Mouse (Mus musculus): ENCODE measurements around the gene Arpc3. TPM values are rescaled to one million over a fixed set of nuclear protein-coding genes. Genes with fewer than 3 reads are reported as not detected.
A peak's percentile ranks its signal among the peaks of the same experiment; 100 is the strongest.

Gene Arpc3
- polyA plus RNA-seq, 1 experiment from 2014 or later: 103 TPM

DNA sequence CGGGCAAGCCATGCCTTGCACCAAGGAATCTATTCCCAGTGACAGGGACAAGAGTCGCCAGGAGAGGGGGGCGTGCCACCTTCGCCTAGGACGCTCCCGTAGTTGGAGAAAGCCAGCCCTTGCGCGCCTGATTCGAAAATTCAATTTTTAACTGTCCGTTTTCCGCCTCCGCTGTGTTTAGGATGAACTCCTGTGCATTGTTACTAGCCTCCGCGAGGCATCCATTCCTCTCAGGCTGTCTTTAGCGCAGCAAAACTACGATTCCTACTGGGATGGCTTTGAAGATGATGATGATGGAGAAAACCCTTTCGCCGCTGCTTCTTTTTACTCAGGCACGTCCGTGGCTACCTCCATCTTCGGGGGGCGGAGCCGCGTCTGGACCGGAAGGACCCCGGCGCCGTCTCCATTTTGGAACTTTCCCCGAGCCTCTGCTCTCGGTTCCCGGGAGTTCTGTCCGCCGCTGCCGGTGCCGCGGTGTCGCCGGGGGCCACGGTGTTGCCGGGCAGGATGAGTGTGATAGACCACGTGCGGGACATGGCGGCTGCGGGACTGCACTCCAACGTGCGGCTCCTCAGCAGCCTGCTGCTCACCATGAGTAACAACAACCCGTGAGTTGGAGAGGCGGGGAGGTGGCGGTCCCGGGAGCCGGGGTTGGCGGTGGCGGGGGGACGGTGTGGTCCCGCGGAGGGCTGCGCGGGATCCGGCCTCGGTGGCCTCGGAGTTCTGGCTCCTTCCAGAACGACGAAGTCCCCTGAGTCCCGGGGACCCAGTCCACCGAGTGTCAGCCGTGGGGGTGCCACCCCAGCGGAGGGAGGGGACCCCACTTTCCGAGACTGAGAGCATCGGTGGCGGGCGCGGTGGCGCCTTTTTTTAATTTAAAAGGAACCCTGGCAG is 30.6 kb downstream of the Arpc3 start:
- peak overlapping the region; percentile 85 for H3K4me2 ChIP-seq
- H3K4me3 ChIP-seq: peak overlapping the region; percentile 94
- H3K36me3 ChIP-seq: peaks cover 10% of the 10 kb centered on the region
- WGBS (ENCODE audit: insufficient replicate concordance): 2% methylated on average over 73 of the region's 73 CpGs
- peak overlapping the region; percentile 77 for H3K27ac ChIP-seq
- H3K4me1 ChIP-seq: peaks cover 34% of the 10 kb centered on the region
- H3K9ac ChIP-seq: peak overlapping the region; percentile 89
- no peaks in the 10 kb centered on the region for H3K27me3 ChIP-seq (replicated peaks)
- no peaks in the 10 kb centered on the region for H3K9me3 ChIP-seq (replicated peaks)
- peak; percentile 81 for ATAC-seq

DNA sequence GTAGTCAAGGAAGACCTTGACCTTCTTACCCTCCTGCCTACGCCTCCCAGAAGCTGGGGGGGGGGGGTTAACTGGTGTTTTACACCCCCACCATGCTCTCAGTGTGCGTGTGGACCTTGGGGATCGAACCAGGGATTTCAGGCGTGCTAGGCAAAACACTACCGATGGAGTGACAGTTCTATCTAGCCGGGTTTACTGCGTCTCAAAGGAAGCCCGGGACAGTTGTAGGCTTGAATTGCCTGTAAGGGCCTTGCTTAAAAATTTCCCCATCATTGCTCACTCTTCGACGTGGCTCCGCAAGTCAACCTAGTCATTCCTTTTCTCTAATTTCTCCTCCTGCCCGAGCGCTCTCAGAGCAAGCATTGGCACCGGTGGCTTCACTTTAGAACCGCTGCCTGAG is 31.4 kb downstream of the Arpc3 start:
- peak; percentile 40 for ATAC-seq
- no peaks in the 10 kb centered on the region for H3K27me3 ChIP-seq (replicated peaks)
- whole genome bisulfite sequencing (ENCODE audit: insufficient replicate concordance): 20% methylated on average over 15 of the region's 15 CpGs
- H3K9me3 ChIP-seq (replicated peaks): no peaks in the 10 kb centered on the region
- H3K36me3 ChIP-seq: peaks cover 18% of the 10 kb centered on the region
- peak overlapping the region; percentile 89 for H3K9ac ChIP-seq
- H3K4me3 ChIP-seq: peak overlapping the region; percentile 94
- H3K4me2 ChIP-seq: peak overlapping the region; percentile 85
- H3K27ac ChIP-seq: peak overlapping the region; percentile 77
- peaks cover 34% of the 10 kb centered on the region for H3K4me1 ChIP-seq

DNA sequence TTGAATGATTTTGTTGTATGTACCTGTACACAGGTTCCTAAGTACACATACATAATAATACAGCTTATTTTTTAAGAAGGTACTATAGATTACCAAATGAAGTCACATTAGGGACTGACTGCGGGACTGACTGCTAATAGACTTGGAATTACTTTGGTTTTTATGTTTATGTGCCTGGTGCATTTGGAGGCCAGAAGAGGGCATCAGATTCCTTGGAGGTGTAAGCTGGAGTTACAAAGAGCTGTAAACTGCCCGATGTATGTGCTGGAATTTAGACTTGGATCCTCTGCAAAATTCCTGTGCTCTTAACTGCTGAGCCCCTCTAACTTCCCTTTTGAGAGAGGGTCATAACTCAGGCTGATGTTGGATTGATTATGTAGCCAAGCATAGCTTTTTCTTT is 33.9 kb downstream of the Arpc3 start:
- Histone ChIP-seq H3K27ac (no peak overlapping the region), H3K36me3 (peaks cover 42% of the 10 kb centered on the region), H3K4me3 (no peak overlapping the region), H3K4me2 (no peak overlapping the region), H3K4me1 (peaks cover 30% of the 10 kb centered on the region), H3K27me3 (replicated peaks) (no peaks in the 10 kb centered on the region), H3K9me3 (replicated peaks) (no peaks in the 10 kb centered on the region), H3K9ac (no peak overlapping the region)
- 91% methylated on average over 2 of the region's 2 CpGs for WGBS (ENCODE audit: insufficient replicate concordance)
- ATAC-seq: no peak

DNA sequence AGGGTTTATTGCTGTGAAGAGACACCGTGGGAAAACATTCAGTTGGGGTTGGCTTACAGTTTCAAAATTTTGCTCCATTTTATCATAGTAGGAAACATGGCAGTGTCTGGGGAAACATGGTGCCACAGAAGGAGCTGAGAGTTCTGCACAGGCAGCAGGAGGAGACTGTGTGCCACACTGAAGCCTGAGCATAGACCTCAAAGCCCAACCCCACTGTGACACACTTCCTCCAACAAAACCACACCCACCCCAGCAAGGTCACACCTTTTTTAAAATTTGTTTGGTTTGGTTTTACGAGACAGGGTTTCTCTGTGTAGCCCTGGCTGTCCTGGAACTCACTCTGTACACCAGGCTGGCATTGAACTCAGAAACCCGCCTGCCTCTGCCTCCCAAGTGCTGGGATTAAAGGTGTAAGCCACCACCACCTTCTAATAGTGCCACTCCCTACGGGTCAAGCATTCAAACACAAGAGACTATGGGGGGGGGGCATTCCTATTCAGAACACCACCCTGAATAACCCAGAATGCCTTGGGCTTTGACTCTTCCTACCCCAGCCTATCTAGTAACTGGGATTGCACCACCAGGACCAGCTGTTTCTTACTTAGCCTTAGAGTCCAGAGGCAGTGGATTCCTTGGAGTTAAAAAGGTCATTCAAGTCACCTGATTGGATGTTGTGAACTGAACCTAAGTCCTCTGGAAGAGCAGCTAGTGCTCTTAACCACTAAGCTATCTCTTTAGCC is 38.5 kb downstream of the Arpc3 start:
- ATAC-seq: no peak
- no peaks in the 10 kb centered on the region for H3K9me3 ChIP-seq (replicated peaks)
- H3K4me2 ChIP-seq: no peak overlapping the region
- peaks cover 86% of the 10 kb centered on the region for H3K36me3 ChIP-seq
- no peak overlapping the region for H3K27ac ChIP-seq
- 82% methylated on average over 4 of the region's 4 CpGs for WGBS (ENCODE audit: insufficient replicate concordance)
- H3K4me1 ChIP-seq: no peaks in the 10 kb centered on the region
- H3K9ac ChIP-seq: no peak overlapping the region
- no peaks in the 10 kb centered on the region for H3K27me3 ChIP-seq (replicated peaks)
- H3K4me3 ChIP-seq: no peak overlapping the region

DNA sequence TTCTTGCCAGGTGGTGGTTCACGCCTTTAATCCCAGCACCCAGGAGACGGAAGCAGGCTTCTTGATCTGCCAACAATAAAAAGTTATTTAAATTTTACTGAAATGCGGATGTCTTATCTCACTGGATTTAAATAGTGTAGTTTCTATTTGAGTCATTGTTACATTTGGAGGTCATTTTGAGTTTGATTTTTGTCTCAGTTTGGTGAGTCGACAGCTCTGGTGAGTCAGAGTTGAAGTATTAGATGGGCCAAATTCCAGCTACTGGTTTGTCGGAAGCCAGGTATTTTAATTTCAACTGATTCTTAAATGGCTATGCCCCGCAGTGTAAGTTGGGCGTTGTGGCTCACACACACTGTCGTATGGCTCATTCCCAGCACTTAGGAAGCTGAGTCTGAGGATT is 39.5 kb downstream of the Arpc3 start:
- peaks cover 95% of the 10 kb centered on the region for H3K36me3 ChIP-seq
- H3K4me2 ChIP-seq: no peak overlapping the region
- ATAC-seq: no peak
- H3K9me3 ChIP-seq (replicated peaks): no peaks in the 10 kb centered on the region
- no peaks in the 10 kb centered on the region for H3K27me3 ChIP-seq (replicated peaks)
- no peak overlapping the region for H3K9ac ChIP-seq
- H3K4me1 ChIP-seq: no peaks in the 10 kb centered on the region
- no peak overlapping the region for H3K27ac ChIP-seq
- WGBS (ENCODE audit: insufficient replicate concordance): 91% methylated on average over 8 of the region's 8 CpGs
- H3K4me3 ChIP-seq: no peak overlapping the region

DNA sequence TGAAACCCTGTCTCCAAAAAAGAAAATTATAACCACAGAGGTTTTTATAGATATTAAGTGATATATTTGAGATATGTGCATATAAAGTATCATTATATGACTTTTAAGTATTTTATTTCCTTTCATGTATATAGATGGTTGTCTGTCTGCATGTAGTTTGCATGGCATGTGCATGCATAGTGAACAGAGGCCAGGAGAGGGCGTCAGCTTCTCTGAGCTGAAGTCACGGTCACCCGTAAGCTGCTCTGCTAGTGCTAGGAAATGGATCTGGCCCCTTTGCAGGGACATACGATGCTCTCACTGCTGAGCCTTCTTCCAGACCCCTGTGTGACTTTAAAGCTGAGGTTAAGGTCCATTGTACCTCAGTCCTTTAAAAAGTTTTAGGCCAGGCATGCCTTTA is 42.9 kb downstream of the Arpc3 start:
- H3K27me3 ChIP-seq (replicated peaks): no peaks in the 10 kb centered on the region
- 80% methylated on average over 4 of the region's 4 CpGs for WGBS (ENCODE audit: insufficient replicate concordance)
- ATAC-seq: no peak

DNA sequence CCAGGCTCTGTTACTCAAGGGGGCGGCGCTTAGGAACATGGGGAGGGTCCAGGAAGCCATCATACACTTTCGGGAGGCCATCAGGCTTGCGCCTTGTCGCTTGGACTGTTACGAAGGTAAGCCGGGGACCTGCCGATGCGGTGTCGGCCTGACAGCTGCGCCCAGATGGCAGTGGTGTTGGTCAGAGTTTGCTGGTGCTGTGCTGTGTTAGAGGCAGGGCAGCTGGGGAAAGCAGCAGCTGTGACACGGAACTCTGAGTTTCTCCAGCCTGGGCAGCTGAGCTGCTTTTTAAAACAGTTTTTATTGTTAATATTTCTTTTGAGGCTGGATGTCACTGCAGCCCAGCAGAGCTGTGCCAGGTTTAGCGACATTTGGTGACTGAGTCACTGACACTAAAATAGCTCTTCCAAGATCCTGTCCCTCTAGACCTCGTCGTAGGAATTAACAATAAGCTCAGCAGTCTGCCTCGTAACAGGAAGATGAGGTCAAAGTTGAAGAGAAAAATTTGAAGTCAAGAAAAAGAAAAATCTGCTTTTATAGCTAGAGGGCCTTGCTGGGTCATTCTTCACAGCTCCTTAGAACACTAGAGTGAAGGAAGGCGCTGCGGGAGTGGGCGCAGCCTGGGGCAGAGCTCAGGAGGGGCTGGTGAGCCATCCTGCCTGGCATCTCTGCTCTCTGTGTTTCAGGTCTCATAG is 47.9 kb downstream of the Arpc3 start:
- Histone ChIP-seq H3K27me3 (replicated peaks) (no peaks in the 10 kb centered on the region), H3K4me3 (no peak overlapping the region), H3K9me3 (replicated peaks) (no peaks in the 10 kb centered on the region), H3K4me2 (no peak overlapping the region), H3K27ac (no peak overlapping the region), H3K36me3 (peaks cover 100% of the 10 kb centered on the region), H3K4me1 (no peaks in the 10 kb centered on the region), H3K9ac (no peak overlapping the region)
- no peak for ATAC-seq
- WGBS (ENCODE audit: insufficient replicate concordance): 88% methylated on average over 19 of the region's 19 CpGs

More for the DNA sequence above, 42.9 kb downstream of the Arpc3 start:
- no peaks in the 10 kb centered on the region for H3K4me1 ChIP-seq
- H3K4me3 ChIP-seq: no peak overlapping the region
- H3K36me3 ChIP-seq: peaks cover 100% of the 10 kb centered on the region
- no peak overlapping the region for H3K4me2 ChIP-seq
- H3K9me3 ChIP-seq (replicated peaks): no peaks in the 10 kb centered on the region
- no peak overlapping the region for H3K27ac ChIP-seq
- H3K9ac ChIP-seq: no peak overlapping the region

DNA sequence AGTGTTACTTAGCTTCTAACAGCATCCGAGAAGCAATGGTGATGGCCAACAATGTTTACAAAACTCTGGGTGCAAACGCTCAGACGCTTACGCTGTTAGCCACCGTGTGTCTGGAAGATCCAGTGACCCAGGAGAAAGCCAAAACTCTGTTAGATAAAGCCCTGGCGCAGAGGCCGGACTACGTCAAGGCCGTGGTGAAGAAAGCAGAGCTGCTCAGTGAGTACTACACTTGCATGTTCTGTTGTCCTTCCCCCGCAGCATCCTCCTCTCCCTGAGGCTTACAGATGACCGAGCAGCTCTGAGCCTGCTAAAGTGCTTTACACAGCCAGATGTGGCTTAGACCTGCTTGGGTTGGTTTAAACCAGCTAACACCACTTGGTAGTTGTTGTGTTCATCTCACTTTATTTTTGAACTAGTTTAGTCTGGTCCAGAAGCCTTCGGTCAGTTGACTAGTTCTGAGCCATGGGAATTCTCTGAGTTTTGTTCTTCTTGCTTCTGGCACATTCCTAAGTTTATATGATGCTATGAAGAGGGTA is 48.5 kb downstream of the Arpc3 start:
- Histone ChIP-seq H3K27ac (no peak overlapping the region), H3K4me1 (no peaks in the 10 kb centered on the region), H3K27me3 (replicated peaks) (no peaks in the 10 kb centered on the region), H3K4me2 (no peak overlapping the region), H3K4me3 (no peak overlapping the region), H3K36me3 (peaks cover 100% of the 10 kb centered on the region), H3K9me3 (replicated peaks) (no peaks in the 10 kb centered on the region), H3K9ac (no peak overlapping the region)
- ATAC-seq: no peak
- WGBS (ENCODE audit: insufficient replicate concordance): 91% methylated on average over 12 of the region's 12 CpGs

DNA sequence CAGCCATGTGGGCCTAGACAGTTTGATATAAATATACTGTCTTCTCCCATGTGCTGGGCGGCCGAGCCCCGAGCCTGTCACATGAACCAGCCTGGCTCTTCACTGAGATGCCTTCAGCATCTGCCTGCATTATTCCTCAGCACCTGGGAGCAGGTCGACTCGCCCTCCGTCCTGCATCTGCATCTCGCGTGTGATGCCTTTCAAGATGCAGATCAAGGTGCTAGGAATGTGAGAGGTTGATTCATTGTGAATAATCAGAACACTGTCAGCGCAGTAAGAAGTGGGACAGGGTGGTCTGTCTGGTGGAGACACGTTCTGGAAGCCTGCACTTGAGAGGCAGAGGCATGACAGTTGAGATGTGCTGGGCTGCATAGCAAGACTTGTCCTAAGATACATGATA is 52.8 kb downstream of the Arpc3 start:
- Histone ChIP-seq H3K4me2 (no peak overlapping the region), H3K4me1 (no peaks in the 10 kb centered on the region), H3K36me3 (peaks cover 81% of the 10 kb centered on the region), H3K27me3 (replicated peaks) (no peaks in the 10 kb centered on the region), H3K4me3 (no peak overlapping the region), H3K27ac (no peak overlapping the region), H3K9me3 (replicated peaks) (no peaks in the 10 kb centered on the region), H3K9ac (no peak overlapping the region)
- WGBS (ENCODE audit: insufficient replicate concordance): 92% methylated on average over 10 of the region's 10 CpGs
- ATAC-seq: no peak

DNA sequence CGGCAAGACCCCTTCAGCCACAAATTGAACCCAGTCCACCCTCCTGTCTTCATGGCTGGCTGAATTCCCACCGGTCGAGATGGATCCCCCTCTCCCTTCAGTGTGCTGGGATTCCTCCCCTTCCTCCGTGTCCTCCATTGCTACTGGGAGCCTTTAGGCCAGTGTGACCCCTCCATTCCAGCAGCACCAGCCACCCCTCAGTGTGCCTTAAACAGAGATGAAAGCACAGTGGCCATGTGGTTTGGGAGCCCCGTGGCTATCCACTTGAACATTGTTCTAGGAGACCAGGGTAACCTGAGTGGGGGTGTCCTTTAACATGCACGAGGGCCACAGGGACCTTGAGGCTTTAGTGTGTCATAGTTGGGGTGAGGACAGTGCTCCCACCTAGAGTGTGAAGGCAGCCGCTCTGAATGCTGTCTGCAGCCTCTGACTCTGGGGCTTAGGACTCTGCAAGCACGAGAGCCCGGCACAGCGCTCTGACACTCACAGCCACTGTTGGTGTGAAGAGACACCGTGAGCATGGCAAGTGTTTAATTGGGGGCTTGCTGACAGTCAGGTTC is 53.5 kb downstream of the Arpc3 start:
- Histone ChIP-seq H3K4me1 (no peaks in the 10 kb centered on the region), H3K4me2 (no peak overlapping the region), H3K9ac (no peak overlapping the region), H3K27me3 (replicated peaks) (no peaks in the 10 kb centered on the region), H3K27ac (no peak overlapping the region), H3K9me3 (replicated peaks) (no peaks in the 10 kb centered on the region), H3K36me3 (peaks cover 75% of the 10 kb centered on the region), H3K4me3 (no peak overlapping the region)
- no peak for ATAC-seq
- WGBS (ENCODE audit: insufficient replicate concordance): 83% methylated on average over 11 of the region's 11 CpGs

DNA sequence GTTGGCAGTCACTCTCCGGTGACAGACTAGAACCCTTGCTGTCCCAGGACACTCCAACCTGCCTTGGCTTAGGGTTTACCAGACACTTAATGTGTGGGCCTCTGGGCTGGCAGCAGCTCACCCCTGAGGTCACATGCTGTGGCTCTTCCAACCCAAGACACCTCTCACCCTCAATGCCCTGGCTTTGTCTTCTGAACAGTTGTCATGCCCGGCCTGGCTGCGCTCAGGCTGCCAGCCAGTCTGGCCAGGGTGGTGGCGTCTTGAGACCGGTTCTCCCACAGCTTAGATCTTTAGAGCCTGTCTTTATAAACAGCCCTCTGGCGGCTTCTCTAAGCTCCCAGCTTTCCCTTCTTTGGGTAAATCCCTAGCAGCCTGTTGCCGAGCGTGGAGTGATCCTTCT is 56.2 kb downstream of the Arpc3 start:
- Histone ChIP-seq H3K4me3 (no peak overlapping the region), H3K4me1 (no peaks in the 10 kb centered on the region), H3K4me2 (no peak overlapping the region), H3K36me3 (peaks cover 61% of the 10 kb centered on the region), H3K9me3 (replicated peaks) (no peaks in the 10 kb centered on the region), H3K27me3 (replicated peaks) (no peaks in the 10 kb centered on the region), H3K9ac (no peak overlapping the region), H3K27ac (no peak overlapping the region)
- no peak for ATAC-seq
- WGBS (ENCODE audit: insufficient replicate concordance): 90% methylated on average over 8 of the region's 8 CpGs
